Mouse (Mus musculus) cerebellum, adult 11-12 months (tissue): ENCODE results near the gene Cldn5.

Experiments
- DNase-seq: peaks from one replicate; pipeline ENCODE4 v3.0.0; 2022

Gene Cldn5

GRCm38 (mm10) chr16:18776556-18777100 is at the start of gene Cldn5:
Gene Cldn5 (plus strand): TSS chr16:18776847.
- no peak for DNase-seq

- DNase-seq = no peak
These were observed 48.8 kb upstream of the Cldn5 start for GRCm38 (mm10) chr16:18727536-18728499.

- DNase-seq = no peak
These were observed 47.5 kb upstream of the Cldn5 start for GRCm38 (mm10) chr16:18729185-18729584.

DNA sequence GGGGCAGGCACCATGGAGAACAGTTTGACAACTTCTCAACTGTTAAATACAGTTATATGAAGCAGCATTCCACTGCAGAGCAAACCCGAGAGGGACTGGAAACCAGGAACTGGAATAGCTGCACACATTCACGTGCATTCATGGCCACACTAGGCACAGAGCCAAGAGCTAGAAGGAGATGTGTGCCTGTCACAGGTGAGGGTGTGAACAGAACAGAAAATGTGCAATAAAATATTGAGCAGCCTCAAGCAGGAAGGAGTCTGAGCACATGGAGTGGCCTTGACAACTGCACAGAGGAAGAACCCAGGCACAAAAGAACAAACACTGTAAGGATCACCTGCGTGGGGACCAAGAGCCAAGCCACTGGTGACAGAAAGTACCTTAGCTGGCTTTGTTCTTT is 46.0 kb upstream of the Cldn5 start:
- DNase-seq = no peak

DNA sequence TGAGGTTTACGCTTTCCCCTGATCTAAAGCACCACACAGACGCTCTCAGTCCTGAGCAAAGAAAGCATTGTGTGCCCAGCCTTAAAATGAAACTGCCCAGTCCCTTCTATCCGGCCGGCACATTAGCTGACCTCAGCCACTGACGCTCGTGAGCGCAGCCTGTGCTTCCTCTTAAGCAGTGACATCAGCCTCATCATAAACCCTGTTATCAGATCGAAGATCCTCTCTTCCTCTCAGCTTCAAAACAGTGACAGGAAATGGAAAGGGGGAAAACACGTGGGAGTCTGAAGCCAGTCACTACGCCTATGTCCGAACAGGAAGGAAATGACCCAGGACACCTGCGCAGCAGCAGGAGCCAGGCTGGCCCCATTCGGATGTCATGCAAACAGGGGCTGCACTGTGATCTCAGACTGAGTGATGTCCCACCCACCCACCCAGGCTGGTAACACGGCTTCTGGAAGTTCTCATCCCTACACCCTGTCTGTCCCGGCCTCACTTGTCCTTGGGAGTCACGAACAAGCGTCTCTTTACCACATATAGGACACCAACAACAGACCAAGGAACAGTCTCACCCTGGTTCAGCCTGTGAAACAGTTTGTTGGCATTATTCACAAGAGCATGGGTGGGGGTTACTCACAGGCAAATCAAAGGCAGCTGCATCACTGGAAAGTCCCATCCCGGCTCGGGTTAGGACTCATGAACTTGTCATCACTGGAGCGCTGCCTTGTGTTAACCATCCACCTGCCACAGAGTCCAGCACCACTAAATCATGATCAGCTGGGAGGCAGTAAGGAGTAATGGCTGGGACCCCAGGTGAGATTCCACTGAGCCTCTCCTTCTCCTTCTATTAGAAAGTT is 43.3 kb upstream of the Cldn5 start:
- no peak for DNase-seq

GRCm38 (mm10) chr16:18738303-18738702 is 38.3 kb upstream of the Cldn5 start:
- DNase-seq = no peak

DNA sequence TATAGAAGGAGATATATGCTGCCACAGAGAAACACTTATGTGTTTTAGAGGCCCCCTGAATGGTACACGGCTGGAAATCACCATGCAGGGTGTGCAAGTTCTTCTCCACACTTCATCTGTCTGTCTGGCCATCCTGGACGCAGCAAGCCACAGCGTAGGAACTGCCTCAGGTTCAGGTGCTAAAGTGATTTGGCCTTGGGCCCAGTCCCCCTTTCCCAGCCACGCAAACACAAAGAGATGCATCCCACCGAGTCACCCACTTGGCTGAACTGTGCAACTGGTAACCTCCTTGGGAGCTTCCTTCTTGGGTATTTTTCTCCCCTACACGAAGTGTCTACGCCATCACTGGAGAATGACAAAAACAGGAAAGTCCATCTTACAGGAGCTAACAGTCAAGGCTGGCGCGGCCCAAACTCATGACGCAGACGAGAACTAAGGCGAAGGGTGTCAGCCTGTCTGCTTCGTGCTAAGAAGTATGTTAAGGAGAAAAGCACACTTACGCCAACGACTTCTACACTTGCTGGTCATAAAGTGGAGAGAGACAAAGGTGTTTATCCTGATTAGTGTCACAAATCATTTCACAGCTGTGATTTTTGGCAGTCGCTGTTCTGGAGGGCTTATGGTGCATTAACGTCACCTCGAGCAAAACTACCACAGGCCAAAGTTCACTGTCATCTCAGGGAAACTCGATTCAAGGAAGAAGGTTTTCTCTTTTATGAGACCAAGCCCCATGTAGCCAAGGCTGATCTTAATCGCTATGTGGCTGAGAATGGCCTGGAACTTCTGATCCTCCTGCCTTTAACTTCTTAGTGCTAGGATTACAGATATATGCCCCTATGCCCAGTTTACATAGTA is 30.2 kb upstream of the Cldn5 start:
- DNase-seq = no peak

DNA sequence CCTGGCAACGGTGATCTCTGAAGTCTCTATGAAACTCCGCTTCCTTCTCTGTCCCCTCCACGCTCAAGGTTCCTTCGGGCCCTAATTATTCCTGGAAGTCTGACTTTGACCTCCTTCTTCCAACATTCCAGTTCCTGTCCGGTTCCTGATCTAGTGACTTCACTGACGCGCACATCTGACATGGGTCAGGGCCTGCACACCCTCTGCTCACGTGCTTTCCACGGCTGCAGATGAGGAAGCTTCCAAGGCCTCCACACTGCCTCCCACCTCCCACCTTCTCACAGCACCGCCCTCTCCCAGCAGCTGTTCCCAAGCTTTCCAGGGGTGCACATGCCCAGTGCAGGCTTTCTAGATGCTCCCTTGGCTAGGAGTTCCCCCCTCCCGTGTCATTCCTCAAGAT is 25.5 kb upstream of the Cldn5 start:
- no peak for DNase-seq

DNA sequence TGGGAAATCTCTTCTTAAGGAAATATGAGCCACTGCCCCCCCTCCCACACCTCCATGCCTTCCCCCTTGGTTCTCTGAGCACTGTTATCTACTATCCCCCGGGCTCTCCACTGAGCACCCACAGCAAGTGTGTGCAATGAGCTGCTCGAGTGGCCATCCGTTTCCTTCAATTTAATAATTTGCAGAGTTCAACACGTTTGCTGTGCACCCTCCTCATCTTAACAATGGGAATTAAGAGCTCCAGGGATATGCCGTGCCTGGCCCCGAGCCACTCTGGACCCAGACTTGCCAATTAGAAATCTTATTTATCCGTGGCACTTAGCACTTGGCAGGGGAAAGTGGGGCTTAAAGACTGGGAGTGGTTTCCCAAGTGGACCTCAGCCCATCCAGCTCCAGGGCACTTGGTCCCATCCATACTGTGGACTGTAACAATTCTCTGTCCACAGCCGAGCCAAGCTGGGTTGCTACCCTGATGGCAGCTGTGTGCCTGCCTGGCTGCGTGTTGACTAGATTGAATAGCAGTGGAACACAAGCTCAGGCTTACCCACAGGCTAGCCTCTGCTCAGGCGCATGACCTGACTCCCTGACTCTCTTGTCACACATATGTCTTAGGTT is 24.7 kb upstream of the Cldn5 start:
- no peak for DNase-seq

DNA sequence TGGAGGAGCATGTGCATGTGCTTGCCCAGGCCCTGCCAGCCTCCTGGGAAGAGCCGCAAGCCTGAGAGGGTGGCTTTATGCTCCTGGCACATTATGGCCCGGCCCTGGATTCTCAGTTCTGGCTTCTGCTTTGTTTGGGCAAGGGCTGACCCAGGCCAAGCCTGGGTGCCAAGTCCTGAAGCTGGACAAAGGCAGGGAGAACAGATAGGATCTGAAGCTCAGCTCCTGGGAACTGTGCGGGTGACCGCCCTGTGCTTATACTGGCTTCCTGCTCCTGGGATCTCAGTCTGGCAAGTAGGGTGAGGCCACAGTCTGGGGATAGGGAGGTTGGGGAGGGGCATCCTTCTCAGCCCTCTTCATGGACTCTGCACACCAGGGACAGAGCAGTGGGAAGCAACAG is 14.9 kb upstream of the Cldn5 start:
- DNase-seq = no peak

GRCm38 (mm10) chr16:18762960-18763359 is 13.7 kb upstream of the Cldn5 start:
- DNase-seq = no peak

DNA sequence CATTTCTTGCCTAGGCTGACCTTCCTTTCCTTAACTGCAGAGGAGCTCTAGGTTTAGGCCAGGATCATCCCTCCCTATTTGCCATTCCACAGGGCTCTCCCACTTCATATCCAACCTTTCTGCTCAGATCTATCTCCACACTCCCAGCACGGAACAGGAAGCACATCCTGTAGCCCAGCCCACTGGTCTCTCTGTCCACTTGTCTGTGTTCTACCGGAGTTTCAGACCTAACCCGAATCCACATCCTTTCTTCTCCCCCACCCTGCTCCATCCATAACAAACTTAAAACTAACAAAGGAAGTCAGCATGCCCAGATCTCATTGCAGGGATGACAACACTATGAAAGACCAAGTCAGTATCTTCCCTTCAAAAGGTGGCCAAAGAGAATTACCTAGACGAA is 10.3 kb upstream of the Cldn5 start:
- no peak for DNase-seq

DNA sequence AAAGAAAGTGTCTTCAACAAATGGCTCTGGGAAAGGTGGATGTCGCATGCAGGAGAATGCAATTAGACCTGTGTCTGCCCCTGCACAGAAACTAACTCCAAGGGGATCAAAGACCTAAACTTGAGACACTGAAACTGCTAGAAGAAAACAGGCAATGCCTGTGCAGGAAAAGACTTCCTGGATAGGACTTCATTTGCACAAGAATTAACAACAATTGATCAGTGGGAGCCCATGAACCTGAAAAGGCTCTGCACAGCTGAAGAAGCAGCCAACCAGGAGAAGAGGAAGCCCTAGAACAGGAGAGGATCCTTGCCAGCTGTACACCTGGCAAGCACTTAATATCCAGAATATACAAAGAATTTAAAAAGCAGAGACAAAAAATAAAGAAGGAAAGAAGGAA is 7.1 kb upstream of the Cldn5 start:
- no peak for DNase-seq

GRCm38 (mm10) chr16:18773936-18774335 is 2.7 kb upstream of the Cldn5 start:
- DNase-seq = no peak

DNA sequence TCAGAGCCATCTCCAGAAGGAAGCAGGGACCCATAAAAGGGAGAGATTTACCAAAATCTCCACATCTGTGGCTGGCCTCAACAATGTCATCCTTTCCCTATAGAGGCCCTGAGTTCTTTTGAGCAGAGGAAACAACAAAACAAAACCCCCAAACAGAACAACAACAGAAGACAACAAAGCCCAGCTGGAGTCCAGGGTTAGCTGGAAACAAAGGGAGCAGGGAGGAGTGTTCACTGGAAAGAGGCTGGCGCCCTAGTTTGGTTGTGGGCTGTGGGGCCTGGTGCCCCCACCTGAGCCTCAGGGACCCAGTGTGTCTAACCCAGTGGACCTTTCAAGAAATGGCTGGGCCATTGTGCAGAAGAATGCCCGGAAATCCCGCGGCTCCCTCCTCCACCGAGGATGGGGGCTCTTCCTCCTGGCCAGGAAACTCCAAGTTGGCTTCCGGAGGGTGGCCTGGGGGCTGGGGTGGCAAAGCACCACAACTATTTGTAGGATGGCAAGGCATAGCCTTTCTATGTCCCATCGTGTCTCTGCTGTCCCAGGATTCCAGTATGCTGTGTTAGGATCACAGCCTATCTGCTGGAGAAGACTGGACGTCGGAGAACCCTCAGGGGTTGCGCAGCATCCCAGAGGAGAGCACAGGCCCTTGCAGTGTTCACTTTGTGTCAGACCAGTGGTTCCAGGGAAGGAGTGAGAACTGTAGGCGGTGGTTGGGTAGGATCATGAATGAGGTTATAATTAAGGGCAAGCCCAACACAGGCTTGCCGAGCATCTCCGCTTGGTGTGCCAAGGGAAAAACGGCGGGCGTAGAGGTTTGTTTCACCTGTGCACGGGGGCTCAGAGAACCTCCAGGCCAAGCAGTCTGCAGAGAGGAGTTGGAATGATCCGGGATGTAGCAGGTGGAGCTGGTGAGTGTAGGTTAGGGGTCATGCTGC is 759 bp upstream of the Cldn5 start:
- no peak for DNase-seq

DNA sequence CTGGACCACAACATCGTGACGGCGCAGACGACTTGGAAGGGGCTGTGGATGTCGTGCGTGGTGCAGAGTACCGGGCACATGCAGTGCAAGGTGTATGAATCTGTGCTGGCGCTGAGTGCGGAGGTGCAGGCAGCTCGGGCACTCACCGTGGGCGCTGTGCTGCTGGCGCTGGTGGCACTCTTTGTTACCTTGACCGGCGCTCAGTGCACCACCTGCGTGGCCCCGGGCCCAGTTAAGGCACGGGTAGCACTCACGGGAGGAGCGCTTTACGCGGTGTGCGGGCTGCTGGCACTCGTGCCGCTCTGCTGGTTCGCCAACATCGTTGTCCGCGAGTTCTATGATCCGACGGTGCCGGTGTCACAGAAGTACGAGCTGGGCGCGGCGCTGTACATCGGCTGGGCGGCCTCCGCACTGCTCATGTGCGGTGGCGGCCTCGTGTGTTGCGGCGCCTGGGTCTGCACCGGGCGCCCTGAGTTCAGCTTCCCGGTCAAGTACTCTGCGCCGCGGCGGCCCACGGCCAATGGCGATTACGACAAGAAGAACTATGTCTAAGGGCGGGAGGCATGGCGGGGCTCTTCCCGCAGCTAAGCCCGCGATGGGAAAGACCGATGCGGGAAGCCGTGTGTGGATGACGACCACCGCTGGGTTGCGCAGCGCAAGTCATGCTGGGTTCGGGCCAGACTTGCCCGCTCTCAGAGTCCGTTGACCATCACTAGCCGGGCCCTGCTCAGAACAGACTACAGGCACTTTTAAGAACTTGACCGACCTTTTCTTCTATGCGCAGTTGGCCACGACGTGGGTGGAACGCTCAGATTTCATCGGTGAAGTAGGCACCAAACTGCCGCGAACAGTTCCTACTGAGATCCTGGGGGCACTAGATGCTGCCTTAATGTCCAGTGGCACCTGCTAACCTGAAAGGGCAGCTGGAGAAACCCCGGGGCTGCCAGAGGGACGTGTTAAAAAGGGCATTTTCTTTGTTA is 744 bp downstream of the Cldn5 start:
- DNase-seq = no peak

- DNase-seq = no peak
These were observed 1.8 kb downstream of the Cldn5 start for GRCm38 (mm10) chr16:18778461-18778860.

DNA sequence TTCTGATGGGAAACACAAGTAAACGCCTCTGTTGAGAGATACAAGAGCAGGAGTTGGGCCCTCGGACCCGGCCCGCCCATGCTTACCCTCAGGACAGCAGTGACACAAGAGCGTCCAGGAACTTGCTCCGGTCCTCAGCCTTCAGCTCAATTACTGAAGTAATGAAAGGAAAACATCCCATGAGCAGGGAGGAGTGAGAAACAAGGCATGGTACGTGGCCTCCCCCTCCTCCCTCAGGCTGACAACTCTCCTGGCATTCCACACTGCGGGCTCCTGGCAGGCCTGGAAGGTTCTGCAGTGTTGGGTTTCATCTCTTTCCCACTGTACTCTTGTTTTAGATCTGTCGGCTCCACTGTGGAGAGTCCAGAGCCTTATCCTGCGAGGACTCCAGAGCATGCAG is 5.2 kb downstream of the Cldn5 start:
- DNase-seq = no peak

- no peak for DNase-seq
These were observed 8.4 kb downstream of the Cldn5 start for GRCm38 (mm10) chr16:18785025-18785424.

DNA sequence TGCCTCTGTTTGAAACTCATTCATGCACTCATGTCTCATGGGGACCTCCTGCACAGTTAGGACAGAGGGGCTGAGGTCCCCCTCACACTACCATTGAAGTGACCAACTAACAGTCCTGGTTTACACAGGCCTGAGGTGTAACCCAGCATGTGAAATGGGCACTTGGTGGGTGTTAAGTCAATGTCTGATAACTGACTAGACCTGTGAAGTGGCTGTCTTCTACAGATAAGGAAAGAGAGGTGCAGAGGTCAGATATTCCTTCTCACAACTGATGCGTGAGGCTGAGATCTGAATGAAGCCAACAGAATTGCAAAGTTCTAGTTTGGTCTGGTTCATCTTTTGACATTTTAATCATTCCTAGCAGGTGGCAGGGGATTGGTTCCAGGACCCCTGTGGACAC is 8.8 kb downstream of the Cldn5 start:
- no peak for DNase-seq
